Mouse (Mus musculus) brain, embryonic 14.5 days (tissue): ENCODE results near the gene Olr1. TPM values are rescaled to one million over a fixed set of nuclear protein-coding genes. Genes with fewer than 3 reads are reported as not detected.
"Not testable (repeated sequence)": the region's sequence is repeated elsewhere in the genome, so short reads cannot be mapped to it uniquely, and the experiment has no call there.

Source experiments
- DNase-seq: peaks from one replicate; pipeline ENCODE4 v3.0.0-alpha.2; 2011; ENCODE audit warnings: low read depth
- CTCF ChIP-seq: fragments of 200-500 bp; IDR thresholded peaks from 2 replicates; pipeline ENCODE4 v1.5.1; 2012; ENCODE audit warnings: inconsistent platforms, mild to moderate bottlenecking, moderate library complexity, borderline replicate concordance; ENCODE audit not compliant: insufficient read depth, insufficient read length; ENCODE audit errors: extremely low read depth
- POLR2A ChIP-seq: fragments of 200-500 bp; IDR thresholded peaks from 2 replicates; pipeline ENCODE4 v1.6.1; 2012; ENCODE audit warnings: mild to moderate bottlenecking, inconsistent platforms, borderline replicate concordance; ENCODE audit not compliant: poor library complexity, insufficient read depth, insufficient read length, severe bottlenecking; ENCODE audit errors: extremely low read depth
- polyA plus RNA-seq: library from polyadenylated mRNA; depleted of rRNA; stranded (reverse); fragments of >200 nt; gene quantifications from 2 replicates; pipeline ENCODE4 v1.2.3, GENCODE M21; 2012

The Olr1 gene
- polyA plus RNA-seq, 1 experiment, result not detected

DNA sequence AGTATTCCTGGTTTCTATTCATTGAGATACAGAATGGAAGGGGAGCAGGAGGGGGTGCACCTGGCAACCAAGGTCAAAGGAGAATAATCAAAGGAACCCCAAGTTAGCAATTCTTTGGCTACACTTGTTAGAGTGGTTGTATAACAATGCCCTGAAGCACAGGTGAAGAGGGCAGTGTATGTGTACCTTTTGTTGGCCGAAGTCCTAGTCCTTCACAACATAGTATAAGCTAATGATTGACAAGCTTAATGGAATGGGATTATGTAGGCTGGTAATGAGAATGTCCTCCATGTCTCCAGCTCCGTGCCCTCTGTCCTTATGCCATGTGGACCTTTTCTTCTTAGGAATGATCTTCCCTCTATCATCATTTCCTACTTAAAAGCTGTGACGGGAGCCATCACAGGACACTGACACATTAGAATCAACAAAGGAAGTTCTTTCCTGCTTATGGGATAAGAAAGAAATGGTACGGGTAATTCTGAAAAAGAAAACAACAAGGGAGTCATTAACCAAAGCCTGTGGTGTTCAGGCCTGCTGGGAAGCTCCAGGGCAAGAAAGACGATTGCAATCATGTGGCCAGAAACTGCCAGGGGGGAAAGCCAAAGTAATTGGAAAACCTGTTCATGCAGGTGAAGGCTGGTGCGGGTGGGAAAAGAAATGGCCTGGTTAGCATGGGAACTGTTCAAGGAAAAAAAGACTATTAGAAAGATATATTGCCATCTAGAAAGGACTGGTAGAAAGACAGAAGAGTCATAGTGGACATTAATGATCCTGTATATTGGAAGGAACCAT is 3.4 kb upstream of the Olr1 start:
- no peak for TF ChIP-seq POLR2A
- TF ChIP-seq CTCF, result no peak
- no peak for DNase-seq

DNA sequence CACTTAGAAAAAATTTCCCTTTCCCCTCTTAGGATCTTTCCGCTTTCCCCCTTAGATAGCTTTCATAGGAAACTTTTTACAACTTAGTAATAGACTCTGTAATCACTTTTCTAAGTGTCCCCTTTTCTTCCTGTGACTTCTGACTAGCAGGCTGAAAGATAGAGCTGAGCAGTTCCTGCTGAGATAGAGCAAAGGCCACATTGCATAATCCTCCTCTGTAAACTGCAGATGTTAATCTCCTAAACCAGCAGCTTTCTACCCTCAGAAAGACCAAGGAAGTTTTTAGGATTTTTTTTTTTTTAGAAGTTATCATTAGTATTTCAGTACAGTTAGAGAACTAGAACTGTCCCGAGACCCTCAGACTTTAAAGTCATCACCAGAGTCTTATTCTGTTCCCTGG is 3.5 kb downstream of the Olr1 start:
- TF ChIP-seq CTCF (no peak), POLR2A (no peak)
- no peak for DNase-seq

DNA sequence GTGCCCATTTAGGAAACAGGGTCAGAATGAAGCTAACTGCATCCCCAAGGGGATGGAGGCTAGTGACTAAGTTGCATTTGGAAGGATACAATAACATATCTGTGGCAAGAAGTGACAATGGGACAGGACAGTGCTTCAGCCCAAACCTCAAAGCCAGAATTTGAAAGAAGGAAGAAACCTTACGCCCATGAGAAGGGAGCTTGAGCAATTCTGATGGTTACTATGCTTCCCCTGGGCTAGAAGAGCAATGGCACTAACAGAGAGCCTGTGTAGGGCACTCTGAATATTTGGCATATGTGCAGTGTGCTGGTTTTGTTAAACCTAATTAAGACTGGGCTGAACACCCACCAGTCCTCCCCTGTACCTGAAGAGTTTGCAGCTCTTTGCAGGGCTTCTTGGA is 7.4 kb downstream of the Olr1 start:
- DNase-seq, result not testable (repeated sequence)

- TF ChIP-seq POLR2A (no peak), CTCF (no peak)
- no peak for DNase-seq
Observed at GRCm38 (mm10) chr6:129497345-129498218, 9.4 kb downstream of the Olr1 start.

DNA sequence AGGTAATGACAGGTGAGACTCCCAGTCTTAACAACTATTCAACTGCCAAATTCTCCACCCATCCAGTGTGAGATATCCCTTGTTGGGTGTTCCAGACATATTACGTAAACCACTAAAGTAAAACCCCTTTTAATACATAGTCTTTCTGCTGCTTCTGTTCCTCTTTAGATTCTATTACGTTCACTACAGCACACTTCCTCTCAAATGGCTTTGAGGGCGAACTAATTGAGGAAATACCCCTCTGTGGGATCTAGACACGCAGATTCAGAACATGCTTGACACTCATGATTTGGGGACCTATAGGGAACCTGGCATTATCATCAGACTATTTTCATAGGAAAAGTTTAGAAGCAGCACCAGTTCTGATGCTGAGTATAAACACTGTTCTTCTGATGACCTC is 12.0 kb downstream of the Olr1 start:
- DNase-seq, result no peak
- TF ChIP-seq POLR2A (no peak), CTCF (no peak)

DNA sequence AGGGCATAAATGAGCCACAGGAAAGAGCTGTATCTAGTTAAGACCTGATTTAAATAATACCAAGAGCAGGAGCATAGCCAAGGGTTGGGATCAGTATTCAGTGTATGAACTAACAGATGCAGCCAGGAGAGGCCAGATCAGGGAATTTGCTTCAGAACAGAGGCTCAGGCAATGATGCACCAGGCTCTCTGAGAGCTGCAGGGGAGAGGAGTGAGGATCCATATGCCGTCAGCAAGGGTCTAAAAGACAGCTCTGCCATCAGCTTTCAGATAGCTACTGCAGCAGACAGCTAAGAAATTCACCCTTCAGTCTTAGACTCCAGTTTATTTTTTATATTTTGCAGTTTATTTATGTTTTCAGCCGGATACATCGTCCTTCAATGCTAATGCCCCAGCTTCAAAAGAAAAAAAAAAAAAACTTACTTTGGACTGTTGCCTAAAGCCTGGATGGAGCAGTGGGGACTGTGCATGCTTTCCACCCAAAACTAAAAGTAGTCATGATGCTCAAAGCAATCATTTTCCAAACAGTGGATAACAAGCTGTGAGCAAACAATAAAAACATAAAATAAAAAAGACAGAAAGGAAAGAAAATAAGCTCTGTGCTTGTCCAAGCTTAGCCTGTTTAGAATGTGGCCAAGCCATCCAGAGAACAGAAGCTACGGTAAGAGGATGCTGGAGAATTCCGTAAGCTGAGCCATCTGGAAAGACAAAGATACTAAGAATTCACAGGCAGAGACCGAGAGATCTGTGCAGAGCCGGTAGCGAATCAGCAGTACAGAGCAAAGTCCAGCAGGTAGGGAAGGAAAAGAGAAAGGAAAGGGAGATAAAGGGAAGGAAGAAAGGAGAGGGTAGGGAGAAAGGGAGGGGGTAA is 26.6 kb downstream of the Olr1 start:
- peak; percentile 93 for DNase-seq
- TF ChIP-seq POLR2A (no peak), CTCF (no peak)

- TF ChIP-seq POLR2A (no peak), CTCF (0 out of 2 replicates have a peak, but pooled peaks have one; percentile 3)
Observed at GRCm38 (mm10) chr6:129476404-129477126, 30.4 kb downstream of the Olr1 start.

GRCm38 (mm10) chr6:129472627-129473026 is 34.3 kb downstream of the Olr1 start:
- no peak for DNase-seq
- TF ChIP-seq POLR2A (no peak), CTCF (no peak)

More at GRCm38 (mm10) chr6:129476404-129477126, 30.4 kb downstream of the Olr1 start:
- peak; percentile 32 for DNase-seq

DNA sequence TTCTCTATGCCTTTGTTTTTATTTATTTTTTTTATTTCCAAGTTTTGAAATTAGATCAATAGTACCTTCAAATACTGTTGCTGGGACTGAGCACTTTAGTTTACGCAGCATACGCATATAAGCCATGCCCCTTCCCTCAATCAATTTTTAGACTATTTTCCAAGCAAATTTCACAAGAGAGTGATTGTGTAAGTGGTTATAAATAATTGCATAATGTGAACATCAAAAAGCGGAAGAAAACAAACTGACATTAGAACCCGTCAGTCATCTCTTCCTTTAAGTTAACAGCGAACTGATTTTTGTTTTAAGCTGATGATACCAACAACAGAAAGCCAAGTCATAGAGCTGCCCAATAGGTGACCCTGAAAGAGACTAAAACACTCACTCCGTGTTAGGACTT is 35.6 kb downstream of the Olr1 start:
- no peak for TF ChIP-seq CTCF
- no peak for TF ChIP-seq POLR2A
- DNase-seq, result no peak

- peak; percentile 43 for DNase-seq
- no peak for TF ChIP-seq CTCF
- no peak for TF ChIP-seq POLR2A
Observed at GRCm38 (mm10) chr6:129451411-129452039, 55.4 kb downstream of the Olr1 start, which contains the start of gene Clec1a. Gene Clec1a (minus strand): TSS chr6:129452000.
